Mouse (Mus musculus): ENCODE data around the gene Gm28079.
"Not testable (repeated sequence)": the region's sequence is repeated elsewhere in the genome, so short reads cannot be mapped to it uniquely, and the experiment has no call there.

Gm28079 gene

DNA sequence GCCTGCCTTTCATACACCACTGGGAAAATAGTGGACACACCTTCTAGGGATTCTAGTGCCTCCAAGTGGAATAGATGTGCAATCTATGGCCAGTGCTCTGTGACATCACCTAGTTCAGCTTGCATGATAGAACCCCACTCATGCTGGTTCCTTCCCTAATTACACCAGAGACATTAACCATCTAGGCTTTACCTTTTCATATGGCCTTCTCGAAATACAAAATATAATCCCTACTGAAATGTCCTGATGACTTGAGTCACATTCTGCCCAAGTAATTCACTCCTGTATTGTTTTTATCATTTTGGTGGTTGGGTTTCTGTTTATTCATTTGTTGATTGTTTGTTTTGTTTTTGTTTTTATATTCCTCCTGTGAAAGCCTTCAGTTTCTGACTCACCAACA lies at the start of gene Gm28079:
Gene Gm28079, minus strand, starts transcription at position 101 of the 400 bp plus-strand sequence.
- DNase-seq (ENCODE audit: low spot score in 2 of 2) = not testable (repeated sequence)
